Mouse (Mus musculus): ENCODE measurements around the gene Elobl.

The Elobl gene

DNA sequence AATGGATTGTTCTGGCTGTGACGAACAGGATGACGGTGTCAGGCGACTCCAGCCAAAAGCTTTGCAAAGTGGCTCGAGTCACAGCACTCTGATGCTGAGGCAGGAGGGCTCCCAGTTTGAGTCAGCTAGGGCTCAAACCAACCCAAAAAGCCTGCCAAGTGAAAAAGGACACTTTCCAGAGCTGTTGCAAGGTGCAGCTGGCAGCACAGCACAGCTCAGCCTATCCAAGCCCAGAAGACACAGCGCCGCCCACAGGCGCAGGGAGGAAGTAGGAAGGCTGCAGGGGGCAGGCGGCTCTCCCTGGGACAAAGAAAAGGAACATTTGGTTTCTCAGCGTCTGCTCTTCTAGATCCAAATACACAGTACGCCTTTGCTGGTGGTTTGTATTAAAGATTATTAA lies 19.9 kb upstream of the Elobl start:
- DNase-seq, result no peak

DNA sequence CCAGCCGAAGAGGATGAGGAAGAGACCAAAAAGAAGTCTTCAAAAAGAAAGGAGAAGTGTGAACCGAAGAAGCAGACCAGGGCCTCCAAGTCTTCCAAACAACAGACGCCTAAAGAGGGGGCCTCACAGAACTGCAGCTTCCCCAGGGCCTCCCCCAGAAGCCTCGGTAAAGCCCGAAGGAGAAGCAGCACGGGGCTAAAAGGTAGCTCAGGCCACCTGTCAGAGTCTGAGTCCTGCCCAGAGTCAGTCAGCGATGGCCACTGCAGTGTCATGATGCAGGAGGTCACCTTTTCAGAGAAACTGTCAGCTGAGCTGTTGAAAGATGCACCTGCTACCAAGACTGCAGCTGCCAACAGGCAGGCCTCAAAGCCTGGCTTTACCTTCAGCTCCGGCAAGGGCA lies 14.6 kb upstream of the Elobl start:
- DNase-seq, result no peak

DNA sequence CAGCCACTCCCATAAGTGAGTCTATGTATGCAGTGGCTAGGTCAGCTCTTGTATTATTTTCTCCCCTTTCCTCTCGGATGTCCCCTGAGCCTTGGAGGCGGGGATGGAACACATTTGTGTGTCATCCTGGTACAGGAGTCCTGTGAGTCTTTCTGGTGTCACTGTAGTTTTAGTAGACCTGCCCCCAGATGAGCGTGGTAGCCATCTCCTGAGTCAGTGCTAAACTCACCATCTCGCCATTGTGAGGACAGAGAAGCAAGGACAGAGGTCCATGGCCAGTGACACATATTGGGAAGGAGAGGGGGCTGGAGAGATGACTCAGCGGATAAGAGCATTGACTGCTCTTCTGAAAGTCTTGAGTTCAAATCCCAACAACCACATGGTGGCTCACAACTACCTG lies 10.5 kb upstream of the Elobl start:
- no peak for DNase-seq

DNA sequence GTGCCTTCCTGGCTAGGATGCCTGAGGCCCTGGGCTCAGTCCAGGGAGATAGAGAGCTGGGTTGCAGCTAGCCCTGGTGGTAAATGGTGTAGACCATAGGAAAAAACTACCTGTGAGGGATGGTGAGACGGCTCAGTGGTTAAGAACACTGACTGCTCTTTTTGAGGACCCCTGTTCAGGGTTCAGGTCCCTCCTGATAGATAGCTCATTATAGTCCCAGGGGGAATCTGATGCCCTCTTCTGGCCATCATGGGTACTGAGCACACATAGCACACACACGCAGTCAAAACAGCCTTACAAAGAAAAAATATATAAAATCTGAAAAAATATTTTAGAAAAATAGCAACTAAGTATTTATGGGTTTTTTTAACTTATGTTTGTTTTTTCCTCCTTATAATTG lies 9.6 kb upstream of the Elobl start:
- DNase-seq, result no peak

DNA sequence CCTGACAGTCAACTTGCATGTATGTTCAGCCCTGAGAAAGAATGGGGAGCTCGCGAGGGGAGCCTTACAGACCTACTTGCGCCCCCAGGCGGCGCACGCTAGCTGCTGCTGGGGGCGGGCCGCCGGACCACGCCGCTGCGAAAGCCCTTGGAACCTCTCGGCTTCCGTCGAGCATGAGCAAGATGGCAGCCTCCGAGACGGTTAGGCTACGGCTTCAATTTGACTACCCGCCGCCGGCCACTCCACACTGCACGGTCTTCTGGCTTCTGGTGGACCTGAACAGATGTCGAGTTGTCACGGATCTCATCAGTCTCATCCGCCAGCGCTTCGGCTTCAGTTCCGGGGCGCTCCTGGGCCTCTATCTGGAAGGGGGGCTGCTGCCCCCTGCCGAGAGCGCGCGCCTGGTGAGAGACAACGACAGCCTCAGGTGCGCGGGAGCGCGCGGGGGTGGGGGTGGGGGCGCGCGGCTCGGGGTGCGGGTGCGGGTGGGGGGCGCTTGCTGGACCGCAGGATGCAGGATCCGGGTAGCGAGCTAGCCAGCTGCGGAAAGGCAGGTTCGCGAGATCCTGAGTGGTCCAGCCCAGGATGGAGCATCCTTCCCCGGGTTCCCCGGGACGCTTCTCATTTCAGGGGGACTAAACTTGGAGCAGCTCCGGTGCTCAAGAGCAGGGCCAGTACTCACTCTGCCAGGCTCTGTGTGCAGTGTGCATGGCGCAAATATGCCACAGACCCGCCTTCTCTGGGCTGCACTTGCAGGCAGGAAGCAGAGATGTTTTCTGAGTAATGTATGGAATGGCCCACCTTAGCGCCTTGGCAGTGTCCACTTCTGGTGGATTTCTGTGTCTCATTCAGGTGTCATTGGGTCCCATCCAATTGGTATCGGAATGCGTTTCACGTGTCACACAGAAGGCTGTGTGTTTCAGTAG lies 7.3 kb upstream of the Elobl start:
- DNase-seq, result peak; percentile 91

DNA sequence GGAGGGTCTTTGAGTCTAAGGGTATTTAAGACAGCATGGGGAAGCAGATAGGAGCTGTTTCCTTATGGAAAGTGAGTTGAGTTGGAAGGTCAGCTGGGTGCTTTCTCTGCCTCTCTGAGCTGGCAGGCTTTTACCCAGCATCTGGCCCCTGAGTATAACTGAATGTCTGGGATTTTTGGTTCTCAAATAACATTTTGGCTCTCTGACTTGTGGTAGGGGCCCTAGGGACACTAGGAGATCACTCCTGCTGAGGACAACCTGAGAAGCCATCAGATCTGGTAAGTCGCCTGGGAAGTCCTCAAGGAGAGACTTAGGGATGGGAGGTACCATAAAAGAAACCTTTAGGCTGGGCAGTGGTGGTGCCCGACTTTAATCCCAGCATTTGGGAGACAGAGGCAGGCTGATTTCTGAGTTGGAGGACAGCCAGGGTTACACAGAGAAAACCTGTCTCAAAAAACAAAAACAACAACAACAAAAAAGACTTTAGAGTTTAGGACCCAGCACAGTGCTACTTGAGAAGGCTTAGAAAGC lies 3.5 kb upstream of the Elobl start, which contains the start of gene Coil:
TSS of gene Coil (plus strand) at position 51 of the 531 bp plus-strand sequence.
- no peak for DNase-seq

DNA sequence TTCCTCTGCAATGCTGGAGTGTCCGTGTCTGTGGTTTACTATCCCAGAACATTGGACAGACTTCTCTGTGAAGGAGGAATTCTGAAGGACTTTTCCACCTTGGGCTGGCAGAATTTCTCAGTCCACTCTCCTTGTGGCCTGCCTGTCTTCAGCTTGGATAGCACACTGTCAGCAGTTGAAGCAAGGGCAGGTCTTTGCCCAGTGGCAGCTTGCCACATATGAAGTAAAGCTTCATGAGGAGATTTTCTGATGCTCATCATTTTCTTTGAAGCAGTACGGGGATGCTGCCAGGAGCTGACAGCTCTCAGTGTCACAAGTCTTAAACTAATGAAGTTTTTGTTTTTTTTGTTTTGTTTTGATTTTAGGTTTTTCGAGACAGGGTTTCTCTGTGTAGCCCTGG lies 7.9 kb downstream of the Elobl start:
- DNase-seq, result peak; percentile 74

DNA sequence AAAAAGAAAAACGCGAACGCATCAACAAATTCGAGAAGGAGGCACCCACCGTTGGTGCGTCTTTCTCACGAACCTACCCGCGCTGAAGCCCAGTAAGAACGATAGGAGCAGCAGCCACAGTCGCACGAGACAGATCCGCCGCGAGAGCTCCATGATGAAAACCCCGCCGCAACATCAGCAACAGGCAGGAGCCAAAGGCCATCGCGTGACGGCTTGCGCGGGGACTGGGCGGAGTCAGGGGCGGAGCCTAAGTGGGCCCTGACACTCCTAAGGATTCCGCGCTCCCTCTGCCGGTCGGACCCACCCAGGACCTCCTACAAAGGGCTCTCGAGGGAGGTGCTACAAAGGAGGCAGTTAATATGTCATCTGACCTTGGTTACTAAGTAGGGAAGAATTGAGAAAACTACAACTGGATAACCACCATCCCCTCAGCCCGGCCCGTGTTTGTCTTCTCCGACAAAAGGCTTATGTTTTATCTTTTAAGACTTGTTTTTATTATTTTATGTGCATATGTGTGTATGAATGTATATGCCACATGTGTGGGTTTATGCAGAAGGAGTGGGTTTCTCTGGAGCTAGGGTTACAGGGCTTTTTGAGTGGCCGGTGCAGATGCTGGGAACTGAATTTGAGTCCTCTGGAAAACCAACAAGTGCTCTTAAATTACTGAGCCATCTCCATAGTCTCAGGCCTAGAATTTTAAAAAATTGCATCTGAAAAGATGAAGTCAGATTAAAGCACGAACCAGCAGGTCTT lies 11.3 kb downstream of the Elobl start, which contains the start of gene Scpep1:
TSS of gene Scpep1 (minus strand) at position 249 of the 753 bp plus-strand sequence.
- DNase-seq, result peak; percentile 98

DNA sequence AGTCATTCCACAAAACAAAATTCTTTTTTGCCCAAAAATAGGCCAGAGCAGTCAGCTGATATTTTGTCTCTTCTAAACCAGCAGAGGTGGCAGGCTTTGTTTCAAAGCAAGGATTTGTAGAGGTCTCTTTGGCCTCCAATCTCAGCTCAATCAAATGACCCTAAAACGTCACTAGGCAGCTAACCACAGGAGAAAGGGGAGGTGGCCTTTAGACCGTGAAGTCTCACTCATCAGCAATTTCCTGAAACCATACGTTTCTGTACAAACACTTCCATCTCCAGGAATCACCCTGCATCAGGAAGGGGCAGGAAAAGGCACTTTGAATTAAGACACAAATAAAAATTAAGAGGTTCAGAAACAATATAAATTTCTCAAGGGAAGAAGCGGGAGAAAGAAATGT lies 11.9 kb downstream of the Elobl start:
- peak; percentile 37 for DNase-seq

DNA sequence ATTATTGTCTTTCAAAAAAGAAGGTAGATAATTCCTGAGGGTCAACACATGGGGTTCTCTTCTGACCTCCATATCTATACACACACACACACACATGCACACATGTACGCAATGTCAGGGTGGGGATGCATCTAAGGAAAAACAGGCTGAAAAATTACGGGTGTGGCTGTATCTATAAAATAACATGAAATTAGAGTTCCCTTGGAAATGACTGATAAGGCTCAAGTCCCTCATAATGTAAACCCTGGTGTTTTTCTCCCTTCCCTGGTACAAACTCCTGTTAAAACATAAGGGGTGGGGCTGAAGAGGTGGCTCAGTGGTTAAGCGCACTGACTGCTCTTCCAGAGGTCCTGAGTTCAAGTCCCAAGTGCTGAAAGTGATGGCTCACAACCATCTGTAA lies 13.1 kb downstream of the Elobl start:
- DNase-seq, result no peak

DNA sequence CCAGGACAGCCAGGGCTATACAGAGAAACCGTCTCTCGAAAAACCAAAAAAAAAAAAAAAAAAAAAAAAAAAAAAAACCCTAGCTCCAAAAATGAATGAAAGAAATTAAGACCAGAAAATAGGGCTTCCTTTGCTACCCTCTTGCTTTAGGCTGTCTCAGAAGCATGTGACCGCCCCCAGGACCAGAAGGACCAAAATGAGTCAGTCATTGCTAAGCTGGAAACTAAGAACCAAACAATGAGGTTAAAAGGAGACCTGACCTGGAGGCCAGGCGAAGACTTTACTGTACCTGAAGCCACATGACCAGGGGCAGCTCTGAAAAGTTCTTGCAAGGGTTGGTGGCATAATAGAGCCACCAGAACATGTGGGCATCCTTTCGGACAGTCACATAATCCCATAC lies 14.6 kb downstream of the Elobl start:
- no peak for DNase-seq

DNA sequence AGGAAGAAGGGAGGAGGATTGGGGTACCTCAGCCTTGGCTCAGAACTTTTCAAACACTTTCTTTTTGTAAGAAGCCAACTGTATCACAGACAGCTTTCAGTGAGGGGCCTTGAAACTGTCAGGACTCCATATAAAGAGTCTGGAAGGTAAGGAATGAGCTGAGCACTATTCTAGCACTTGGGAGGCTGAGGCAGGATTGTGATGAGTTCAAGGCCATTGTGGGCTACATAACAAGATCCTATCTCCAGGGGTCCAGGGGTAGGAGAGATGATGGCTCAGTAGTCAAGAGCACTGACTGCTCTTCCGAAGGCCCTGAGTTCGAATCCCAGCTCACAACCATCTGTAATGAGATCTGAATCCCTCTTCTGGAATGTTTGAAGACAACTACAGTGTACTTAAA lies 15.2 kb downstream of the Elobl start:
- no peak for DNase-seq

DNA sequence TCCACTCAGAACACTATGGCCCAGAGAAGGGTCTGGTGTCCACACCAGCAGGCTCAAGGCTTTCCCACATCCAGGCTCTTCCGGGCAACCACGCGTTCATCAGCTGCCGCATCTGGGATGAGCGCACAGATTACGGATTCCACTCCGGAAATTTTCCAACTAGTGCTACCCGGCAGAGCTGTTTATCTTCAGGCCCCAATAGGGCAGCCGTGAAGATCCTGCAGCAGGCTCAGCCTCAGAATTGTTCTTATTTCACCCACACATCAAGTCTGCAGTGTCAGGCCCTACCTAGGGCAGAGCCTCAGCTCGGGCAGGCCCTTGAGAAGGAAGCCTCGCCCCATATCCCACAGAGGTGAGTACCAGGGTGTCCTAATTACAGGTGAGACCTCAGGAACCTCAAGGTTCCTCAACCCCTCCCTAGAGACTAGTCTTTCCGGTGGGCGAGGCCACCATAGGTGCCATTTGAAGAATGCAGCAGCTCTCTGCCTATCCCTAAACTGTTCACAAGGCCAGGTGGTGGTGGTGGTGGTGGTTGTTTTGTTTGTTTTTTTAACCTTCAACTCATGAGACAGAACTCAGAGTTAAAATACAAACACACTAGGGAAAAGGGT lies 16.0 kb downstream of the Elobl start:
- no peak for DNase-seq

DNA sequence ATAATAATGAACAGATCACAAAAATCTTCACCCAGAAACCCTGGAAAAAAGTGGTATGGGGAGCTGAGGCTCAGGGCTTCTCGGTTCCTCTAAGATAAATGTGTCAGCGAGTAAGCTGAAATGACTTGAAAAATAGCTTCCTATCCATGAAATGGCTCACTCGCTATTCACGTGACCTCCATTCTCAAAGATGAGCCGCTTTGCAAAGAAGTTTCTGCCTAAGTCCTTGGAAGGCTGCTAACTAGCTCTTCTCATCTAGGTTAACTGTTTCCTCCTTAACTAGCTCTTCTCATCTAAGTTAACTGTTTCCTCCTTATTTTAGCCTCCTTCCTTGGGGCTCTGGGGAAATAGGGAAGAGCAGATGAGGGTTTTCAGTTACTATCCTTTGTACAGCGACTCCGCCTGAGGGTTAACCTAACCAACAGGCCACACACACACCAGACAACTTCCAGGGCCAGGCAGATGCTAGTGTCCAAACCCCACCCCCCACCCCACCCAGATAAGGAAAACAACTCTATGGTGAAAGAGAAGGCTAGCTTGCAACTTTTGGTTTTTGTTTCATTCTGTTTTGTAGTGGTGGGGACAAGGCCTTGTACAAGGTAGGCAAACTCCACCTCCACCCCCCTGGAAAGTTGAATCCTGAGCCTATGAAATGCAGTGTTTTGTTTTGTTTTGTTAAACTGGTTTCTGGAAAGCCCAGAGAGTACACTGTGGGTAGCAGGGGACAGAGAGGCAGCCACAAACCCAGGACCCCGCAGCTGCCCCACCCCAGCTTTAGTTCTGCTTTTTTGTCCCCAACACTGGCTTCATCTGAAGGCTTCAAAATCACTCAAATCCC lies 16.7 kb downstream of the Elobl start:
- DNase-seq, result no peak

DNA sequence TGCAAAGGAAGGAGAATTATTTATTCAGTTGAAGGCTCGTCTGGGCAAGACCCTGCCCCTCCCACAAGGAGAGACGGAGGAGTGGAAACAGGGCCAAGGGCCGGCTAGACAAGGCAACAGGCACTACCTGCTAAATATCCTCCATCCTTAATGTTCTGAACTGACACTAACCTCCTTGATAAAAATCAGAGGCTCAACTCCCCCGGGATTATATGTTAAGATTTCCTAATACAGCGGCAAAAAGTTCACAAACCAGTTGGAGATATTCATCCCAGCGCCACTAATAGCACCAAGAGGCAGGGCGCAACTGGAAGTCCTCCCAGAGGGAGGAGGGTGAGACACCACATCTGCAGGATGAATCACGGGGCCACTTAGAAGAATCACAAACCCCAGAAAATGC lies 17.8 kb downstream of the Elobl start:
- no peak for DNase-seq

DNA sequence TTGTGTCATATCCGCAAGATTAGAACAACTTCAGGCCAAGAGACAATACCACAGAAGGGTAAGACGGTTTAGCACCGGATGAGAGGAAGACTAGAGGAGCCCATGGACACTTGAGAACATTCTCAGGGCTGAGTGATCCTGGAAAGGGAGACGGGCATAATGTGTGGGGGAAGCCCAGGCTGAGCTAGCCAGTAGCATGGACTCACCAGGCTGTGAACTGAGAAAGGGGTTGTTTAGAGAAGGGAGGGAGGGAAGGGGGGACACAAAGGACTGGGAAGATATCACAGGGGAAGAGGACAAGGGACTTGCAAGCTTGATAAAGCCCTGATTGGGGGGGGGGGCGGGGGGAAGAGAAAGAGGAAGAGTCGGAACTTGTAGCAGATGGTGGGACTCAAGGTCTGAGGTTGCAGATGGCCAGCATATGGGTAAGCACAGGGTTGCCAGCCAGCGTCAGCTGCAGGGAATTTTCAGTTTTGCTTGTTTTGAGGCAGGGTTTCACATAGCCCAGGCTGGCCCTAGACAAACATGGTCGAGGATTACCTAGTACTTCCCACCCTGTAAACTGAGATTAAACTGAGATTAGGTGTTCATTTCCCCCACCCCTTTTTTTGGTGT lies 20.7 kb downstream of the Elobl start:
- no peak for DNase-seq

DNA sequence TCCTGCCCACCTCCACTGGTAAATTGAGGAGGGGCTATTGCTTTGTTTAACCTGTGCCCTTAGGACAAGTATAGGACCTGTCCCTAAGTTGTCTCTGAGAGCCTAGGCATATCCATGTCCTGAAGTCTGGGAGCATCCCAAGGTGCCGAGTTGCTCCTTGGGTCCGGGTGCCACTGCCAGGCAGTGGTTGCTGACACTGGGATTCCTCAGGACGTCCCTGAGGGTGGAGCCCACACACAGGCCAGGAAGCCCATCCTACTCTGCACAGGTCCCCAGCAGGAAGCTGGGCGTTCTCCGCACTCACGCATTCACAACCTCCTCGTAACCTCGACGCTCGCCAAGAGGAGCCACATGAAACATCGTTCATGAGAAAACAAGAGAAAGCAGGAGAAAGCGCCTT lies 25.2 kb downstream of the Elobl start:
- DNase-seq, result no peak

DNA sequence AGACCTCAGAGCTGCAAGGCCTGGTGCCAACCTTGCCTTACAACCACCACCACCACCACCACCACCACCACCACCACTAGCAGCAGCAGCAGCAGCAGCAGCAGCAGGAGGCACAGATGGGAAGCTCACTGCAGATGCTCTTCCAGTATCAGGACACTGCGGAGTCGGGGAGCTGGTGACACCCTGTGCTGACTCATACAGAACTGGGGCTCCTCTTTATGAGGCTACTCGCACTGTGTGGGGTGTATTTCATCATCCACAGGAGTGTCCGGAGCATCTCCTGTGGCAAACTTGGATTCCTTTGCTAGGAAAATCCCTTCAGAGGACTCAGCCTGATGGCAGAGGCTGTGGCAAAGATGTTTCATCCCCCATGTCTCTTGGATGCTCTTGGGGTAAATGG lies 27.1 kb downstream of the Elobl start:
- DNase-seq, result no peak

DNA sequence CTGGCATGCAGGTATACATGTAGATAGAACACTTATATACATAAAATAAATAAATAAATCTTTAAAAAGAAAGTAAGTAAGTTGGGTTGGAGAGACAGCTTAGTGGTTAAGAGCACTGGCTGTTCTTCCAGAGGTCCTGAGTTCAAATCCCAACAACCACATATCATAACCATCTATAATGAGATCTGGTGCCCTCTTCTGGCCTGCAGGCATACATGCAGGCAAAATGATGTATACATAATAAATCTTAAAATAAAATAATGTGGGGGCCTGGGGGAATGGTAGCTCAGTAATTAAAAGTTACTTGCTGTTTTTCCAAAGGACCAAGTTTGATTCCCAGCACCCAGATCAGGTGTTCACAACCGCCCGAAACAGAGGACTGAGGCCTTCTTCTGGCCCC lies 28.0 kb downstream of the Elobl start:
- DNase-seq, result no peak

DNA sequence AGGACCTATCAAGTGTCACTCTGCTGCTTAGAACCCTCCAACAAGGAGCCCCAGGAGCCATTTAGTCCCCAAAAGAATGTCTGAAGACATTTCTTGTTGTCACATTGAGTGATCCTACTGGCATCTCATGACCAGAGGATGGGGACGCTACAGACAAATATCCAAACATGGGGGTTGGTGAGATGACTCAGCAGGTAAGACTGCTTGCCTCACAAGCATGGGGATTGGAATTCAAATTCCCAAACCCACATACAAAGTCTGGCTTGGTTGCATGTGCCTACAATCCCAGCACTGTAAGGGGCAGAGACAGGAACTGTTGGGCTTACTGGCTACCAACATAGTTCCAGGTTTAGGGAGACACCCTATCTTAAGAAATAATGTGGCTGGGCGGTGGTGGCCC lies 28.8 kb downstream of the Elobl start:
- no peak for DNase-seq

DNA sequence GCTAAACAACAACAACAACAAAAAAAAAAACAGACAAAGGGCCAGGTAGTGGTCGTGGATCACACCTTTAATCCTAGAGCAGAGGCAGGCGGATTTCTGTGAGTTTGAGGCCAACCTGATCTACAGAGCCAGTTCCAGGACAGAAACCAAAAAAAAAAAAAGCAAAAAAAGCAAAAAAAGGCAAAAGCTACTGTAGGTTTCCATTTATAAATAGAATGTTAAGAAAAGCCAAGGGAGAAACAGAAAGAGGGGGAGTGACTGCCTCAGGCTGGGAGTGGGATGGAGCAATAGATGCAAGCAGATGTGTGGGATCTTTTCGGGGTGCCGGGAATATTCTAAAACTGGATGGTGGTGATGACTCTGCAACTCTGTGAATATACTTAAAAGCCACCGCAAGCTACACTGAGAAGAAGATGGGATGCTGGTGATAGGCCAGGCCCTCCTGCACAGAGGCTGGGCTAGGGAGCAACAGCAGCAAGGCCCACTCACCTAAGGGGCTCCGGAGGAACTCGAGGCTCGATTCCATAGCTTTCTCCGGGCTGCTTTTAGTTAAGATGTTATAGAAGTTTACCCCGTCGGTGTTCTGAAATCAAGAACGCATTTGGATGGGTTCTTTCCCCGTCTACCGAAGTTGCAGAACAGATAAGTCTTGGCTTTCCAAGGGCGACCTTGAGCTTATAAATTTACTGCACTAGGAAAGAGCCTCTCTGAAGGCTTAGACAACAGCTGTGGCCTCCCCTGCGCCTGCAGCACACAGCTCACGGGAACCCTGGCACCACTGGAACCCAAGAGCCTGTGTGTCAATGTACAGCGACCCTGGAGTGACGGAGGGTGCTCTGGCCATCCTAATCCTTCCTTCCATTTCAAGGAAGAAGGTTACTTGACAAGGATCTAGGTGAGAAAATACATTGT lies 32.4 kb downstream of the Elobl start:
- no peak for DNase-seq
